Mouse (Mus musculus): ENCODE data around the gene Abraxas2.
A peak's percentile ranks its signal among the peaks of the same experiment; 100 is the strongest.

The Abraxas2 gene

DNA sequence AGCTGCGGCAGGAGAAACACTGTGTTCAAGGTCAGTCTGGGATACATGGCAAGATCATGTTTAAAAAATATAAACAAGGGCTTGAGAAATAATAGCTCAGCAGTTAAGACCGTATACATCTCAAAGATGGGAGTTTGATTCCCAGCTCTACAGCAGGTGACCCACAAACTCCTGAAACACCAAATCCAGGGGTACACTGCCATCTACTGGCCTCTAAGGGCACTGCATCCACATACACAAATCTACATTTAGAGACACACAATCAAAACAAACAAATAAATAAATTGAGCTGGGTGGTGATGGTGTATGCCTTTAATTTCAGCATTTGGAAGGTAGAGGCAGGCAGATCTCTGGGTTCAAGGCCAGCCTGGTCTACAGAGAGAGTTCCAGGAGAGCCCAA is 39.2 kb downstream of the Abraxas2 start:
- DNase-seq (ENCODE audit: low spot score), result no peak

DNA sequence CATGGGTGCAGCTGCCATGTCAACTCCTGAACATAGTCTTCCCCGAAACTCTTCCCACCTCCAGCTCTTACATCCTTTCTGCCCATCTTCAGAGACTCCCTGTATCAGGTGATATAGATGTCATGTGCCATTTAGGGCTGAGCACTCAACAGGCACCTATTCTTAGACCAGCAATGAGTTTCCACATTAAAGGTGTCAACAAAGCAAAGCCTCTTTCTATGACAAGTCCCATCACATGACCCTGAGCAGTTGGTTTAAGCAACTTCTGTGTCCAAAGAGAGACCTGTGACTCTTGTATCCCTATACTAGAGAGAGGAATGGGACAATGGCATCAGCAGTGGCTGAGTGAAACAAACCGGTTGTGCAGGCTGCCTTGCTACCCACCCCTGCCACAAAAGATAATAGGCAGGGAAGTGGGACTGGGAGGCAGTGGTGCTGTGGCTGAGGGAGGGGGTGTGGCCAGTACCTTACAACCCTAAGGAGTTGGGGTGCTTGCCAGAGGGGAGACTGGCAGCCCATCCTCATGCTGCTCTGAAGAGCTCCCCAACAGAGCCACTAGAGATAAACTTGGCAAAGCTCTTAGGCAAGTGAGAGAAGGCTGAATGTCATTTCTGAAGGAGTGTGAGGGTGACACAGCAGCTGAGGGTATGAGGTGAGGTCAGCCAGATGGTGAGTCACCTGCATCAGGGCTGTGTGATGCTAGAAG is 42.0 kb downstream of the Abraxas2 start:
- DNase-seq (ENCODE audit: low spot score), result no peak

DNA sequence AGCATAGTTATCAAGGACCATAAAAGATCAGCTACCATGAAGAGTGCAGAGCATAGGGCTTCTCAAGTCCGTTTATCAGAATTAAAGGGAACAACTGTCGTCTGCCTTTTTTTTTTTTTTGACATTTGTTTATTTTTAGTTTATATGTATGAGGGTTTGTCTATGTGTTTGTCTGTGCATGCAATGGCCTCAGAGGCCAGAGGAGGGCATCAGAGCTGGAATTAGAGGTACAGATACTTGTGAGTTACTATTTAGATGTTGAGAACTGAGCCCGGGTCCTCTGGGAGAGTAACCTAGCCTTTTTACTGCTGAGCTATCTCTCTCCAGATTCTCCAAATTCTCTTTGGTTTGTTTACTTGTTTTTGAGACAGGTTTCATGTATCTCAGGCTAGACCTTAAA is 44.8 kb downstream of the Abraxas2 start:
- no peak for DNase-seq (ENCODE audit: low spot score)

DNA sequence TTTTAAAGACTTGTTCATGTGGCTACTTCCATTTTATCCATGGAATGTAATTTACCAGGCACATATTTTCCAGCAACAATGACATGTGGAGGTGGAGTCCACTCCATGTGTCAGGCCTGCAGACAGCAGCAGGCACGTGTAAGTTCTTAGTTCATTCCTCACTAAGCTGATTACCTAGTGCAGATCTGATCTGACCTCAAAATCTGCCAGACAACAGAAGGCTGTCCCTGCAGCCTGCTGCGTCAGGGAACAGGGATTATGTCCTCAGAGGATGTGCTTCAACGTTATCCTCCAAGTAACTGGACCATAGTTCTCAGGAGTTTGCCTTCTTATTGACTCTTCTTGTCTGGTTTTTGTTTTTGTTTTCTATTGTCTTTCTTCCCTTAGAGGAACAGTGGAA is 62.9 kb downstream of the Abraxas2 start:
- no peak for DNase-seq (ENCODE audit: low spot score)

DNA sequence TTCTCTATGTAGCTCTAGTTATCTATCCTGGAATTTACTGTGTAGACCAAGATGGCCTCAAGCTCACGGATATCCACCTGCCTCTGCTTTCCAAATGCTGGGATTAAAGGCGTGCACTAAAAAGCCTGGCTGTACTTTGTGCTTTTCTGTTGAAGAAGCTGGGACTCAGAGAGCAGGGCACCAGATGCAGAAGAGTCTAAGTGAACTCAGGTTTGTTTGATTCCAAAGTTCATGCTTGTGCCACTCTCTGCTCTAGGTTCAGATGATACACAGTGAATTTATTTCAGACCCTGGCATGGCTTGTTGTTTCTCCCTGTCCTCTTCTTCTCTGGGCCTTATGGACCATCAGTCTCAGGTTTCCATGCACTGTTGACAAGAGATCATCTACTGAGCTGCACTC is 66.2 kb downstream of the Abraxas2 start:
- DNase-seq (ENCODE audit: low spot score), result no peak

DNA sequence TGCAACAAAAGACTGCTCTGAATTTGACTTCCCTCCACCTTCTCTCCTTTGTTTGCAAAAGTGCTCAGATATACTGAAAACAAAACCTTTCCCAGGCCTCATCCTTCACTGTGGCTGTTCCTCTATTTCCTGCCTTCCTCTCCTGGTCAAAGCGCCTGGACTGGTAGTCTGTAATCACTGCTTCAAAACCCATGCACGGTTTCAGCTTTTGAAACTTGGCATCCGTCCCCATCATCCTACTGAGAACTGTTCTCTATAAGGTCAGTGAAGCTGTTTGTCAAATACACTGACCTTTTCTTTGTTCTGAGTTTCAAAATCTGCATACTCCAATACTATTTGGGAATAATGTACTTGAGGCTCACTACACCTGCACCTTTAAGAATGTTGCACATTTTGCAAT is 68.2 kb downstream of the Abraxas2 start:
- no peak for DNase-seq (ENCODE audit: low spot score)

DNA sequence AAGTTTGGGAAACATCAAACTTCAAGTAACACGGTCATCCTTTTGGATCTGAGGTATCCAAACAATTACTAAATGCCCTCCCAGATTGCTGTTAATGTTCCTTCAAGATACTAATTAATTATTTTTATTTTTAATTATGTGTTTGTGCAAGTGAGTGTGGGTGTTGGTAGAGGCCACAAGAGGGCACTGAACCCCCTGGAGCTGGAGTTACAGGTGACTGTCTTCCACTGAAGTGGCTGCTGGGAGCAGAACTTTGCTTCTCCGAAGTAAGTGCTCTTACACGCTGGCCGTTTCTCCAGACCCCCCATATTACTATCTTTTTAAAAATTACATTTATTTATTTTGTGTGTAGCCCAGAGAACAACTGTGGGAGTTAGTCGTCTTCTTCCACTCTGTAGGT is 71.0 kb downstream of the Abraxas2 start:
- DNase-seq (ENCODE audit: low spot score), result no peak

DNA sequence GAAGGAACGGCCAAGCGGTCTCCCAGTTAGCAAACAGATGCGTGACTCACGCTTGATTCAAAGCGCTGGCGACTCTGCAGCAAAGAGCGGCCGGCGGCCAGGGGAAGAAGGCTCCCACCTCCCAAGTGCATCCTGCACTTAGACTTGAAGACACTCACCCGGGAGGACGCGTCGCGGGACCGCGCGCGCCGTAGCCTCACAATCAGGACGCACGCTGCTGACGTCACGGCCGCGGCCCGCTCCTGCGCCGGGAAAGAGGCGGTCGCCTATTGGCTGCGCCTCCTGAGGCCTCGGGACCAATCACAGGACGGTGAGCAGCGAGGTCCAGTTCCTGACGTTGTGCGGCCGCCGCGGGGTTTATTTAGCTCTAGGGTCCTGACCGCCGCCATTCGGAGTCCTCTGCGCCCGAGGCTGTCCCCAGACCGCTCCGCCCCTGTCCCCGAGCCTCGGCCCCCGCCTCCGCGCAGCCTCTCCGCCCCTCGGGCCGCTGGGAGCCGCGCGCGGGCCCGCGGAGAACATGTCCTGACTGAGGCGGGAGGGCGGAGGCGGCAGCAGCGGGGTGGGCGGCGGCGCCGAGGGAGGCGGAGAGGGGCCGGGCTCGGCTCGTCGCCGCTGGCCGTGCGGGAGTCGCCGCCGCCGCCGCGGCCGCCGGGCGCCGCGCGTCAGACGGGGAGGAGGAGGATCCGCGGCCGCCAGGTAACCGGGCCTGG is 72.0 kb downstream of the Abraxas2 start, which contains the start of gene Zranb1:
Gene Zranb1, plus strand, starts transcription at position 293 of the 710 bp plus-strand sequence.
- DNase-seq (ENCODE audit: low spot score), result peak; percentile 98

DNA sequence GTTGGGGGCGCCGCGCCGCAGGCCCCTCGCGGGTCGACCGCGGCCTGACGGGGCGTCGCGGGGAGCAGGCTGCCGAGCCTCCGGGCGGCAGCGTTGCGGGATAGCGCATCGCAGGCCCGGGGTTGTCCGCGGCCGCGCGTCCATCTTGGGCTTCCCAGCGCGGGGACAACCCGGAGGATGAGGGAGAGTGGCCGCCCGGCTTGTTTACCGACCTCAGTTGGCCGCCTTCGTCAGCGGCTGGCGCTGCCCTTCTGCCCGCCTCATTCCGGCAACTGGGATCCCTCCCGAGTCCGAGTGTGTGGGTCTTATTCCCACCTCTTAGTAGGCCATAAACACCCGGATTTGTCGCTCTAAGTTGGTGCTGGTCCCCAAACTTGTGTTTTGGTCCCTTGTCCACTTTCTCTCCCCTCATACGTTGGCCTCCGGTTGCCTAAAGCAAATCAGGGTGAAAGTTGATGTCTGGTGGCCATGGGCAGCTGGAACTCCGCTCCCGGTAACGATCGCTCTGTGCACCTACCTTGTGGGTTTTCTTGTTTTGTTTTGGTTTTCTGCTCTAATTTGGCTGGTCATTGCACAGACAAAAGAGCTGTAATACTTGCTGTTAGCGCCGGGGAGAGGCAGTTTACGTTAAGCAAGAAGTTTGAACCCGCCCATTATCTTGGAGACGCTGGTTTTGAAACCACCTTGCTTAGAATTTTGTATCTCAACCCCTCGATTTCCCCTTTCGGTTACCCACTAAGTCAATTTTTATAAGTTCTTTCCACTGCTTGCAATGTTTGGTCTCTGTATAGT is 72.7 kb downstream of the Abraxas2 start:
- no peak for DNase-seq (ENCODE audit: low spot score)

DNA sequence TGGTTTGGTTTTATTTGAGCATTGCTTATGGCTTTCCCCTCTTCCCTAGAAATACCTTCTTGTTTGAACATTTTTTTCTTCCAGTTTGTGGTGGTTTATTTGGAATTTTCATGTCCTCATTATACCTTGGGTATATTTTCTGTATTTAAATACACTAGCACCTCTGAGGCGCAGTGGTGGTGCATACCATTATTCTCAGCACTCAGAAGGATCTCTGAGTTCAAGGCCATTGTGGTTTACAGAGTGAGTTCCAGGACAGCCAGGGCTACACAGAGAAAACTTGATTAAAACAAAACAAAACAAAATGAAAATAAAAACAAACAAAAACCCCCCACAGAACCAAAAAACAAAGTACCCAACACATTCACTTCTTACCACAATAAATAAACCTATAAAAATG is 74.3 kb downstream of the Abraxas2 start:
- DNase-seq (ENCODE audit: low spot score), result no peak

All from left cerebral cortex, adult 11 months (tissue).